Mouse (Mus musculus): ENCODE measurements around the gene Arhgap24.
A peak's percentile ranks its signal among the peaks of the same experiment; 100 is the strongest.

The Arhgap24 gene

GRCm38 (mm10) chr5:102670731-102671345 is 189.6 kb downstream of the Arhgap24 start:
- DNase-seq (ENCODE audit: low spot score), result no peak

GRCm38 (mm10) chr5:102675326-102675725 is 194.1 kb downstream of the Arhgap24 start:
- DNase-seq (ENCODE audit: low spot score), result no peak

DNA sequence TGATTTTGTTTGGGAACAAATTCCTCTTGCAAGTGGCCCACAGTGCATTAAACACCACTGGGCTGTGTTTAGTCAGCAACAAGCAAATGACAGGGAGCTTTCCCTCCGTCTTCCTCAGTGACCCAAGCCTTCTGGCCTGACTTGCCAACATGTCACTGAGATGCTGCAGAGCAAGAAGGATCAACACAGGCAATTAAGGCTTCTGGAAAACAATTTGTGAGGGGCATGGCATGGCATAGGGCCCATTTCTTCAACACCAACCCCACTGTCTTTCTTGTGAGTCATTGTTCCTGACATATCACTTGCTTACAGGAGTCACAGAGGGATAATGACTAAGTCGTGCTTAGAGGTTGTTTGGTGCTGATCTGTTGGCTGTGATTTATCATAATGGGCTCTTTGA is 196.0 kb downstream of the Arhgap24 start:
- no peak for DNase-seq (ENCODE audit: low spot score)

DNA sequence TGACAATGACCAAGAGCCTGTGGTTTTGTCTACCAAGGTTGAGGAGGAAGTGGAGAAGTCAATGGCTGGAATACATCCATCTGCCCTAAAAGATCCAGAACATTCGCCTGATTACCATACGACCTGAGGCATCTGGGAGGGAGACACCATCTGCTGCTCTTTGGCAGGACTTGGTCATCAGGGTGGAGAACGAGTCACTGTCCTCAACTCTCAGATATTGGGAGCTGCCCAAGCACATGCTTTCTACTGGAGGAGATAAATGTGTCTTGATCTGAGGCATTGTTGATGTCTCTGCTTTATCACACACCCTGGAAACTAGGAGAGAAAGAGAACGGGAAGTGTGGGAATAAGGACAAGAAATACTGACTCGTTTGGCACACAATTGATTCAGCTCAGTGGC is 206.5 kb downstream of the Arhgap24 start:
- DNase-seq (ENCODE audit: low spot score), result no peak

DNA sequence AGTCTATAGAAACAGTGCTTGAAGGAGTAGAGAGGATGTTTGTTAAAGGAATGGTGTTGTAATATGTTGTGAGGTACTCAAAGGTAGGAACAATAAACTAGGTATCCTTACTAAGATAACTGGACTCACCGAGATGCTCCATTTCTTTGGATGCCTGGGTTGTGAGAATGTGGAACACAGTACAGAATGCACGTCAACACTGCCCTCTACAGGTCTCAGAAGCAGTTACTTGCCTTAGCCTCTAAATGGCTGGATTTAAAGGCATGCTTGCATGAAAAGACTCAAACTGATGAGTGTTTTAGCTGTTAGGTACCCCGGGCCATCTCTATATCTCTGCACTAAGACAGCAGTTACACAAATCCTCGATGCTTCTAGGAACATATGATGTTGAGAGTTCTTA is 211.3 kb downstream of the Arhgap24 start:
- DNase-seq (ENCODE audit: low spot score), result no peak

GRCm38 (mm10) chr5:102693192-102693591 is 212.0 kb downstream of the Arhgap24 start:
- DNase-seq (ENCODE audit: low spot score), result no peak

DNA sequence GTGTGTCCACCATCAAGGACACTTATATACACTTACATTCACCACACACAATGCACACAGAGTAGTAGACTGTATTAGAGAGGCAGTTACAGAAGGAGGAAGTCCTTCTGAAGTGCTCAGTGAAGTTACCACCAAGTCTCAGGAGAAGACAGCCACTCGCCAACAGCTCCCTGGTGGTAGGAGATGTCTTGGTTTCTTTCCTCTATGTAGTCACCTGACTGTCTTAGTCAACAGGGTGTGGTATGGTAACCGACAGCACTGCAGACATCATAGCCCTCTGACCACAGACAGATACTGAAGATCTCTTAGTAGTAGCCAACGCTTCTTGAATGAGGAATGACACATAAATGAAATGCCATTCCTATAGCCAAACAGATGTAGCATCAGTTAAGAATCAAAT is 212.7 kb downstream of the Arhgap24 start:
- DNase-seq (ENCODE audit: low spot score), result no peak

GRCm38 (mm10) chr5:102697784-102698183 is 216.6 kb downstream of the Arhgap24 start:
- no peak for DNase-seq (ENCODE audit: low spot score)

GRCm38 (mm10) chr5:102698396-102698795 is 217.2 kb downstream of the Arhgap24 start:
- no peak for DNase-seq (ENCODE audit: low spot score)

GRCm38 (mm10) chr5:102698891-102699290 is 217.7 kb downstream of the Arhgap24 start:
- no peak for DNase-seq (ENCODE audit: low spot score)

- no peak for DNase-seq (ENCODE audit: low spot score)
Measured at GRCm38 (mm10) chr5:102702581-102702980, 221.4 kb downstream of the Arhgap24 start.

DNA sequence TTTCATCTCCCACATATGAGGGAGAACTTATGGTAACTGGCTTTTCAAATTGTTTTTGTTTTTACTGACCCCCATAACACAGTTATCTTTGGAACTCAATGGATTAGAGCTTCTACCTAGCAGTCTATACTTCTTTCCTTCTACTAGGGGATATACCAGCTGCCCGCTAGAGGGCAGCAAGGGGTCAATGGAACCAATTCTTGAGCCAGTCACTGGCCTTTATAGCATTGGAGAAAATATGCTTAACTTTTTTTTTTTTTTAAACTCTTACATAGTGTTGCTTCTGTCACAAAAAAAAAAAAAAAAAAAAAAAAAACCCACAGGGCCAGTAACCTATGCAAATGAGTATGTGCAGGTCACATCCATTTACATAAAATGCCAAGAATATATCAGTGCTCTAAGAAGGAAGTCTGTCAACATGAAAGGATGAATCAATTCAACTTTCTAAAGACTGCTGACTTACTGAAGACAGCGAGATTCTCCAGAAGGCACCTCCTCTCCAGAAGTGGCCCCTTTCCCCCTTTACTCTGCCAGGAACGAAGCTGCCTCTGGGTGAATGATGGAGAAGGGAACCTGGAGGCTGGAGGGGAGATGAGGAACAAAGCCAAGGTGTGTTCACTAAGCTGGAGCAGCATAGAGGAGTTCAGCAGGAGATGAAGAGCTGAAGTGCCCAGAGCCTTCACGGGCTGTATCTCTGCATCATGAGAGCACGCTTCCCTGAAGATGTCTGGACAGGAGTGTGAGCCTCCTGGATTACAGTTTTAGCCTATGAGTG is 222.3 kb downstream of the Arhgap24 start:
- no peak for DNase-seq (ENCODE audit: low spot score)

- no peak for DNase-seq (ENCODE audit: low spot score)
Measured at GRCm38 (mm10) chr5:102705170-102705569, 224.0 kb downstream of the Arhgap24 start.

DNA sequence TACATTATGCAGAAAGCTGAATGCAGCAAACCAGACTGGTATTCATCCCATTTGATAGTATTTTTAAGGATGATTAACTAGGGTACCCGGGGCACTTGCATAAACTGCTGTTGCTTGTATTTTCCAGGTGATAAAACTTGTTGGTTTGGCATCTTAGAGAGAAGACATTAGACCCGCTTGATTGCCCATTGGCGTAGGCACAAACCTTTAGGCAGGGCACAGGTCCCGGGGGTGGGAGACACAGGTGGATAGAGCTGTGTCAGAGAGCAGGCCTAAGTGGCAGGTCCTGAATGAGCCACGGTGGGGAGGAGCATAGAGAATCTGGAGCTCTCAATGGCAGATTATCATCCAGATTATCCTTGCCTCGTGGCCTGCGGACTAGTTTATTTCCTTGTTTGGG is 229.1 kb downstream of the Arhgap24 start:
- DNase-seq (ENCODE audit: low spot score), result no peak

DNA sequence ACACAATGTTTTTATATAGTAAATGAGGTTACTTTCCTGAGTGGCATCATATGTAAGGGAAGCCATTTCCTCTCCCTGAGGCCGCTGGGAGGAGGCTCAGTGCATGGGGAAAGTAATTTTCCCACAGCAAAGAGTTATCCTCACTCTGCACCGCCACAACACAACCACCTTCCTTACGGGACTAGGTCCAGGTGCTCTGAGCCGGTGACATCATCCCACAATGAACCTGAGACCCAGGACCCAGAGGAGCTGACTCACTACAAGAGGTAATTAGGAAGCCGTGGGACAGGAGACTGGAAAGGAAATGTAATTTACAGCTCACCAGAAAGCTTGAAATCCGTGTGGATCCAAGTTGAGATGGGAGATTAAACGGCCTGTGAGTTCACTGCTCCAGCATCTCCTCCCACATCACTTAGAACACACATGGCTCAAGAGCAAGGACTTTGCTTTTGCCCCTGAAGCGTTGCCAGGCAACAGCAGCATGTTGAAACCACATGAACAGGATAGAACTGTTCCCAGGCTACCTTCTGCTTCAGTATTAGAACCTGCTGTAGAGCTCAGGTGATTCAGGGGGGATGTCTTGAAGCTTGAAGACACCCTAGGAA is 238.3 kb downstream of the Arhgap24 start:
- peak; percentile 10 for DNase-seq (ENCODE audit: low spot score)

- no peak for DNase-seq (ENCODE audit: low spot score)
Measured at GRCm38 (mm10) chr5:102723558-102723957, 242.4 kb downstream of the Arhgap24 start.

DNA sequence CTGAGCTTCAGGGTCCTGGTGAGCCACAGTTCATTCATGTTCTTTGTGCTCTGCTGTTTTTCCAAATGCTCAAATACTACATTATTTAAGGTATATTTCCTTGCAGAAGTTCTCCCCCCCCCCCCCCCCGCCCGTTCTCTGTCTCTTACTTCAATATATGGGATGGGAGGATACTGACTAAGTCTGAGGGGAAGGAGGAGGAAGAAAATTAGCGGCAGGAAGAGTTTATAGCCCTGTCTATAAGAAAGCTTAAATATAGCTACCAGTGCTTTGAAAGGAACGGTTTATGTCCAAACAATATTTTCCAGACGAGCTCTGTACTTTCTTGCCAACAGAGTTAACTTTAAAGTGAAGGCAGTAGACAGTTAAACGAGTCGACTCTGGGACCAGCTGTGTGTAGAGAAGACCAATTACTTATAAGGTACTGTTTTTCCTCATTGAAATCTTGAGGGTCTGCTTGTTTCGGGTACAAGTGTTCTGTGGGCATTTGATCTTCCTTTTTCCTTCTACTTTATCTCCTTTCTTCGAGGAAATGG is 243.7 kb downstream of the Arhgap24 start:
- no peak for DNase-seq (ENCODE audit: low spot score)

DNA sequence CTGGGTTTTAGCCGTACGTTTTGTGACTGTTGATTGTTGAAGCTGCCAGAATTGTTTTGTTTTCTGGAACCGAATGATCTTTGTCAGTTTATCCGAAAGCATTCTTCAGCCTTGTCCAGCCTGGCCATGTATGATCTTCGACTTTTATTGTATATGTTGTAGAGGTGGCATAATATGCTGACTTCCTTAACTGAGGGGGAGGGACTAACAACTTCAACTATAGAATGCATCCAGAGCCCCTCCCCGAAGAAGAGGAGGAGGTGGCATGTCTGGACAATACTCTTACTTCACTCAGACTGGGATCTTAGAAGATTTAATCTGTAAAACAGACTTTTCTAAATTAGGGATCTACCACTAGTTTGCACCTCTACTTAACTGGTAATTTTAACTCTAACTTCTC is 244.2 kb downstream of the Arhgap24 start:
- no peak for DNase-seq (ENCODE audit: low spot score)

DNA sequence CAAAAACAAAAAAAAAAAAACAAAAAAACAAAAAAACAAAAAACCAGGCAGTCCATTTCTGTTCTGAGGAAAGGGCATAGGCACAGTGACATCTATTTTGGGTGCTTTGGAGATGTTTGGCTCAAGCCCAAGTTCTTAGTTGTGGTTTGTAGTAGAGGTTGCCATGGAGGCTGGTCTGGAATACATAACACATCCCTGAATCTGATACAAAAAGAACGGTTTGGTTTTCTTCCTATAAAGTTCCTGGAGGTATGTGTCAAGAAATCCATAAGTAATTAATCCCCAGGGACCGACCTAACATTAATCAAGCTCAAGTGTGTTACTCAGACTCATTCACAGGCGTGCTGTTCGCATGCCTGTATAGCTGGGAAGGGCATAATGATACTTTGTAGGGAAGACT is 245.8 kb downstream of the Arhgap24 start:
- DNase-seq (ENCODE audit: low spot score), result no peak

DNA sequence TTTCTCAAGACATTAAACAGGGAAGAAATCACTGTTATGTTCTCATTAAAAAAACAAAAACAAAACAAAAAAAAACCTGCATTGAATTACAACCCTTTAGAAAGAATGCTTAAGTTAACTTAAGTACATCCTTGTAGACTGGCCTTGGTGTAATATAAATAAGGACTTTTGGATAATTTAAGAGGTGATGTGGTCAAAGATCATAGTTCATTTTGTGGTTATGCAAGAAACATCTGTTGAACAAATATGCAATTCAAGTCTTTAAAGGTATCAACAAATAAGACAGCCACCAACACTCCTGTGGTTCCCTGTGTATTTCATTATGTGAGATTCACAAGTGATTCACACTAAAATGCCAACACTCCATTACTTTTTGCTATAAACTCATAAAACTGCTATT is 247.3 kb downstream of the Arhgap24 start:
- DNase-seq (ENCODE audit: low spot score), result no peak

DNA sequence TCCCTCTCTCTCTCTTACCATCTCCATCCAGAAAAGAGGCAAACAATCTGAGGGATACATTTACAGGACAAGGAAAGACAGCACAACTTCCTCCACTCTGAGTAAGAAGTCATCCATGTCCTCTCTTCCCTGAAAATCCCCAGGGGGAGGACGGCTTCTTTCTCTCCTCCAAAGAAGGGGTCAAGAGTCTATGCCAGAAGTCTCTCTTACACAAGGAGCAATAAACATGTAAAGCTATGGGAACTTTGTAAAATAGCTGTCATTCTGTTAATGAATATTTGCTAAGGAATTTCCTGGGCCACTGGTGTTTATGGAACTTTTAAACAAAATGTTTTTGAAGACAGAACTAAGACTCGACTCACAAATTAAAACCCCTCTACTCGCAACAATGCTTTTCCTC is 248.3 kb downstream of the Arhgap24 start:
- DNase-seq (ENCODE audit: low spot score), result no peak

- DNase-seq (ENCODE audit: low spot score), result no peak
Measured at GRCm38 (mm10) chr5:102736131-102736530, 254.9 kb downstream of the Arhgap24 start.
